Mouse (Mus musculus) lung, embryonic 15.5 days (tissue): ENCODE measurements at regions not wholly inside any gene's neighbourhood (a gene's known extent, or its start where the extent isn't known, plus 50 kb on each side); places are given as distances from the start of the nearest gene placed in this dataset.

Experiments used
- ATAC-seq: fragments of 200-750 bp; cut with Nextera tagmentation; 2 replicates; pipeline ENCODE4 v1.8.0; 2017; ENCODE audit warnings: moderate number of reproducible peaks, borderline replicate concordance; ENCODE audit not compliant: low FRiP score, low TSS enrichment; ENCODE audit errors: extremely low read depth
- H3K27ac ChIP-seq: fragments of 300-500 bp; sonication (generic); 2 replicates; pipeline ENCODE4 v1.5.1; 2015; ENCODE audit warnings: moderate library complexity, mild to moderate bottlenecking, inconsistent platforms
- H3K27me3 ChIP-seq: fragments of 300-500 bp; sonication (generic); 2 replicates; pipeline ENCODE4 v1.6.1; 2015; ENCODE audit warnings: inconsistent platforms
- H3K36me3 ChIP-seq: fragments of 300-500 bp; sonication (generic); 2 replicates; pipeline ENCODE4 v1.6.1; 2015; ENCODE audit warnings: inconsistent platforms
- H3K4me1 ChIP-seq: fragments of 300-500 bp; sonication (generic); 2 replicates; pipeline ENCODE4 v1.6.1; 2015; ENCODE audit warnings: inconsistent platforms
- H3K4me2 ChIP-seq: fragments of 300-500 bp; sonication (generic); 2 replicates; pipeline ENCODE4 v1.6.1; 2015; ENCODE audit warnings: inconsistent platforms, mild to moderate bottlenecking, moderate library complexity
- H3K4me3 ChIP-seq: fragments of 300-500 bp; sonication (generic); 2 replicates; pipeline ENCODE4 v1.5.1; 2015; ENCODE audit warnings: mild to moderate bottlenecking, inconsistent platforms
- H3K9ac ChIP-seq: fragments of 300-500 bp; sonication (generic); 2 replicates; pipeline ENCODE4 v1.6.1; 2015; ENCODE audit warnings: inconsistent platforms
- H3K9me3 ChIP-seq: fragments of 300-500 bp; sonication (generic); 2 replicates; pipeline ENCODE4 v1.6.1; 2016; ENCODE audit warnings: inconsistent platforms
- WGBS: fragments of 180-500 bp; shearing (Covaris S2); methylation state at CpG from one replicate; pipeline ENCODE4 v1.1.7; 2015; 5-methylcytosine and 5-hydroxymethylcytosine counted together

- ATAC-seq = peak; percentile 39; the same call in 1 of the 2 replicates
- Histone ChIP-seq H3K4me2 (no peak overlapping the region), H3K9me3 (no peaks in the 10 kb centered on the region), H3K4me1 (peaks cover 2% of the 10 kb centered on the region; the same call in 1 of the 2 replicates), H3K9ac (no peak overlapping the region), H3K4me3 (no peak overlapping the region), H3K36me3 (no peaks in the 10 kb centered on the region), H3K27ac (no peak overlapping the region), H3K27me3 (no peaks in the 10 kb centered on the region)
- WGBS = 55% methylated on average over 3 of the region's 3 CpGs
Observed at GRCm38 (mm10) chr14:9338220-9338619, 672.2 kb upstream of the 4930452B06Rik start.

- no peak overlapping the region for H3K27ac ChIP-seq
- no peak overlapping the region for H3K9ac ChIP-seq
- peaks cover 2% of the 10 kb centered on the region; the same call in 1 of the 2 replicates for H3K4me1 ChIP-seq
- H3K36me3 ChIP-seq = no peaks in the 10 kb centered on the region
- H3K4me2 ChIP-seq = no peak overlapping the region
- no peaks in the 10 kb centered on the region for H3K27me3 ChIP-seq
- no peak for ATAC-seq
- no peaks in the 10 kb centered on the region for H3K9me3 ChIP-seq
- H3K4me3 ChIP-seq = no peak overlapping the region
- WGBS = 52% methylated on average over 3 of the region's 3 CpGs
Observed at GRCm38 (mm10) chr14:9337107-9337506, 671.1 kb upstream of the 4930452B06Rik start.

GRCm38 (mm10) chr14:9331593-9331992 lies 665.6 kb upstream of the 4930452B06Rik start:
- 58% methylated on average over 3 of the region's 3 CpGs for WGBS

GRCm38 (mm10) chr14:9330767-9331166 lies 664.7 kb upstream of the 4930452B06Rik start:
- H3K27me3 ChIP-seq = no peaks in the 10 kb centered on the region
- H3K4me1 ChIP-seq = no peaks in the 10 kb centered on the region
- H3K36me3 ChIP-seq = no peaks in the 10 kb centered on the region
- H3K4me2 ChIP-seq = no peak overlapping the region
- no peaks in the 10 kb centered on the region for H3K9me3 ChIP-seq
- H3K27ac ChIP-seq = no peak overlapping the region
- no peak for ATAC-seq
- H3K4me3 ChIP-seq = no peak overlapping the region
- no peak overlapping the region for H3K9ac ChIP-seq

More at GRCm38 (mm10) chr14:9331593-9331992, 665.6 kb upstream of the 4930452B06Rik start:
- Histone ChIP-seq H3K9ac (no peak overlapping the region), H3K36me3 (no peaks in the 10 kb centered on the region), H3K27ac (no peak overlapping the region), H3K4me2 (no peak overlapping the region), H3K9me3 (no peaks in the 10 kb centered on the region), H3K4me1 (no peaks in the 10 kb centered on the region), H3K27me3 (no peaks in the 10 kb centered on the region), H3K4me3 (no peak overlapping the region)
- no peak for ATAC-seq

- Histone ChIP-seq H3K9me3 (no peaks in the 10 kb centered on the region), H3K4me1 (no peaks in the 10 kb centered on the region), H3K4me2 (no peak overlapping the region), H3K27ac (no peak overlapping the region), H3K4me3 (no peak overlapping the region), H3K27me3 (no peaks in the 10 kb centered on the region), H3K9ac (no peak overlapping the region), H3K36me3 (no peaks in the 10 kb centered on the region)
- WGBS = 75% methylated on average over 12 of the region's 12 CpGs
- no peak for ATAC-seq
Observed at GRCm38 (mm10) chr14:9329839-9330485, 663.9 kb upstream of the 4930452B06Rik start.

GRCm38 (mm10) chr14:9327344-9327743 lies 661.3 kb upstream of the 4930452B06Rik start:
- H3K9me3 ChIP-seq = no peaks in the 10 kb centered on the region
- no peaks in the 10 kb centered on the region for H3K4me1 ChIP-seq
- ATAC-seq = no peak
- H3K4me3 ChIP-seq = no peak overlapping the region
- H3K27ac ChIP-seq = no peak overlapping the region
- H3K36me3 ChIP-seq = no peaks in the 10 kb centered on the region
- no peak overlapping the region for H3K4me2 ChIP-seq
- WGBS = 89% methylated on average over 1 of the region's 1 CpGs
- no peak overlapping the region for H3K9ac ChIP-seq
- no peaks in the 10 kb centered on the region for H3K27me3 ChIP-seq

GRCm38 (mm10) chr14:9319842-9320241 lies 653.8 kb upstream of the 4930452B06Rik start:
- no peaks in the 10 kb centered on the region for H3K36me3 ChIP-seq
- H3K9me3 ChIP-seq = no peaks in the 10 kb centered on the region
- 0 out of 2 replicates have a peak, but pooled peaks cover 3% of the 10 kb centered on the region for H3K4me1 ChIP-seq
- no peak overlapping the region for H3K9ac ChIP-seq
- no peak overlapping the region for H3K4me2 ChIP-seq
- no peak overlapping the region for H3K4me3 ChIP-seq
- WGBS = 47% methylated on average over 4 of the region's 4 CpGs
- ATAC-seq = no peak
- no peak overlapping the region for H3K27ac ChIP-seq
- H3K27me3 ChIP-seq = no peaks in the 10 kb centered on the region

GRCm38 (mm10) chr14:9318796-9319465 lies 652.9 kb upstream of the 4930452B06Rik start:
- H3K27ac ChIP-seq = no peak overlapping the region
- WGBS = 80% methylated on average over 2 of the region's 2 CpGs
- ATAC-seq = no peak
- H3K36me3 ChIP-seq = no peaks in the 10 kb centered on the region
- no peaks in the 10 kb centered on the region for H3K27me3 ChIP-seq
- H3K4me1 ChIP-seq = 0 out of 2 replicates have a peak, but pooled peaks cover 3% of the 10 kb centered on the region
- H3K4me2 ChIP-seq = no peak overlapping the region
- no peaks in the 10 kb centered on the region for H3K9me3 ChIP-seq
- no peak overlapping the region for H3K4me3 ChIP-seq
- H3K9ac ChIP-seq = no peak overlapping the region

GRCm38 (mm10) chr14:9315224-9315623 lies 649.2 kb upstream of the 4930452B06Rik start:
- no peak overlapping the region for H3K4me2 ChIP-seq
- 0 out of 2 replicates have a peak, but pooled peaks cover 3% of the 10 kb centered on the region for H3K4me1 ChIP-seq
- WGBS = 59% methylated on average over 3 of the region's 3 CpGs
- H3K27me3 ChIP-seq = no peaks in the 10 kb centered on the region
- no peak overlapping the region for H3K27ac ChIP-seq
- no peak overlapping the region for H3K9ac ChIP-seq
- no peak overlapping the region for H3K4me3 ChIP-seq
- peak; percentile 84; the same call in 1 of the 2 replicates for ATAC-seq
- H3K36me3 ChIP-seq = no peaks in the 10 kb centered on the region
- no peaks in the 10 kb centered on the region for H3K9me3 ChIP-seq

- no peak overlapping the region for H3K9ac ChIP-seq
- no peak overlapping the region for H3K4me2 ChIP-seq
- H3K4me1 ChIP-seq = peaks cover 4% of the 10 kb centered on the region; the same call in 1 of the 2 replicates
- H3K27me3 ChIP-seq = no peaks in the 10 kb centered on the region
- H3K27ac ChIP-seq = no peak overlapping the region
- no peak overlapping the region for H3K4me3 ChIP-seq
- no peak for ATAC-seq
- no peaks in the 10 kb centered on the region for H3K9me3 ChIP-seq
- WGBS = 75% methylated on average over 1 of the region's 1 CpGs
- H3K36me3 ChIP-seq = no peaks in the 10 kb centered on the region
Observed at GRCm38 (mm10) chr14:9296145-9296544, 630.1 kb upstream of the 4930452B06Rik start.

- 77% methylated on average over 2 of the region's 2 CpGs for WGBS
- H3K4me1 ChIP-seq = peaks cover 4% of the 10 kb centered on the region; the same call in 1 of the 2 replicates
- H3K27me3 ChIP-seq = no peaks in the 10 kb centered on the region
- H3K9ac ChIP-seq = no peak overlapping the region
- ATAC-seq = no peak
- no peaks in the 10 kb centered on the region for H3K36me3 ChIP-seq
- H3K4me2 ChIP-seq = no peak overlapping the region
- H3K9me3 ChIP-seq = no peaks in the 10 kb centered on the region
- H3K27ac ChIP-seq = no peak overlapping the region
- H3K4me3 ChIP-seq = no peak overlapping the region
Observed at GRCm38 (mm10) chr14:9294555-9294954, 628.5 kb upstream of the 4930452B06Rik start.

- Histone ChIP-seq H3K27ac (no peak overlapping the region), H3K36me3 (no peaks in the 10 kb centered on the region), H3K9me3 (no peaks in the 10 kb centered on the region), H3K4me2 (no peak overlapping the region), H3K4me3 (no peak overlapping the region), H3K27me3 (no peaks in the 10 kb centered on the region), H3K9ac (no peak overlapping the region), H3K4me1 (peaks cover 4% of the 10 kb centered on the region; the same call in 1 of the 2 replicates)
- 81% methylated on average over 1 of the region's 1 CpGs for WGBS
- no peak for ATAC-seq
Observed at GRCm38 (mm10) chr14:9288103-9288502, 622.1 kb upstream of the 4930452B06Rik start.
